Mouse (Mus musculus) stomach, postnatal 0 days (tissue): ENCODE measurements around the gene Hist1h4f. TPM values are rescaled to one million over a fixed set of nuclear protein-coding genes. Genes with fewer than 3 reads are reported as not detected.
"Not testable (repeated sequence)": the region's sequence is repeated elsewhere in the genome, so short reads cannot be mapped to it uniquely, and the experiment has no call there.

Experiments
- ATAC-seq: fragments of 200-750 bp; cut with Nextera tagmentation; 2 replicates; pipeline ENCODE4 v1.8.0; 2017; ENCODE audit not compliant: low FRiP score, low TSS enrichment
- DNase-seq: peaks from one replicate; pipeline ENCODE4 v3.0.0-alpha.2; 2016; ENCODE audit warnings: low spot score
- H3K27ac ChIP-seq: fragments of 300-500 bp; sonication (generic); replicated peaks from 2 replicates; pipeline ENCODE4 v1.5.1; 2014; ENCODE audit warnings: mild to moderate bottlenecking, control low read depth
- H3K27me3 ChIP-seq: fragments of 300-500 bp; sonication (generic); 2 replicates; pipeline ENCODE4 v1.6.1; 2014; ENCODE audit warnings: low read length; ENCODE audit not compliant: control insufficient read depth, insufficient read depth
- H3K36me3 ChIP-seq: fragments of 300-500 bp; sonication (generic); 2 replicates; pipeline ENCODE4 v1.6.1; 2014; ENCODE audit warnings: low read length, mixed read lengths; ENCODE audit not compliant: control insufficient read depth, insufficient read depth
- H3K4me1 ChIP-seq: fragments of 300-500 bp; sonication (generic); replicated peaks from 2 replicates; pipeline ENCODE4 v1.6.1; 2014; ENCODE audit warnings: antibody characterized with exemption; ENCODE audit not compliant: control insufficient read depth, insufficient read depth
- H3K4me2 ChIP-seq: fragments of 300-500 bp; sonication (generic); replicated peaks from 2 replicates; pipeline ENCODE4 v1.6.1; 2014; ENCODE audit warnings: low read depth, mild to moderate bottlenecking, control low read depth, moderate library complexity
- H3K4me3 ChIP-seq: fragments of 300-500 bp; sonication (generic); 2 replicates; pipeline ENCODE4 v1.5.1; 2014; ENCODE audit warnings: low read depth, low read length, control low read depth
- H3K9ac ChIP-seq: fragments of 300-500 bp; sonication (generic); 2 replicates; pipeline ENCODE4 v1.6.1; 2014; ENCODE audit warnings: mild to moderate bottlenecking, low read length, control low read depth, mixed read lengths
- H3K9me3 ChIP-seq: fragments of 300-500 bp; sonication (generic); 2 replicates; pipeline ENCODE4 v1.6.1; 2016; ENCODE audit warnings: low read length; ENCODE audit not compliant: control insufficient read depth
- CTCF ChIP-seq: IDR thresholded peaks from 2 replicates; pipeline ENCODE4 v1.5.1; 2016; ENCODE audit warnings: antibody characterized with exemption, low read depth, mild to moderate bottlenecking, moderate library complexity
- EP300 ChIP-seq: optimal IDR thresholded peaks from 2 replicates; pipeline ENCODE3; 2016; ENCODE audit warnings: antibody characterized with exemption
- WGBS: fragments of 180-500 bp; shearing (Covaris S2); extraction: QIAGEN DNeasy Blood & Tissue Kit; methylation state at CpG from one replicate; pipeline ENCODE4 v1.1.7; 2014; 5-methylcytosine and 5-hydroxymethylcytosine counted together
- polyA plus RNA-seq: library from polyadenylated mRNA; unstranded; fragments of >200 nt; fragmentation: Nextera tagmentation; extraction: Ambion mirVana; gene quantifications from 2 replicates; pipeline ENCODE4 v1.2.1, GENCODE M21; 2015

Hist1h4f gene
- polyA plus RNA-seq, 1 experiment from 2014 or later: 0.38 TPM

- ATAC-seq (no peak), DNase-seq (no peak)
- Histone ChIP-seq H3K4me3 (peak overlapping the region; percentile 45), H3K36me3 (no peaks in the 10 kb centered on the region), H3K4me1 (no peaks in the 10 kb centered on the region), H3K9me3 (no peaks in the 10 kb centered on the region), H3K27ac (peak overlapping the region; percentile 74), H3K4me2 (peak overlapping the region; percentile 73), H3K9ac (peak overlapping the region; percentile 57), H3K27me3 (no peaks in the 10 kb centered on the region)
- under 1% methylated on average over 15 of the region's 15 CpGs for WGBS
- TF ChIP-seq CTCF (no peak), EP300 (no peak)
Measured at GRCm38 (mm10) chr13:23534368-23535131, 16.9 kb downstream of the Hist1h4f start.

GRCm38 (mm10) chr13:23533560-23534367, 17.7 kb downstream of the Hist1h4f start, which contains the start of gene Hist1h2af:
TSS of gene Hist1h2af (plus strand) at chr13:23533906.
- not testable (repeated sequence) for H3K9me3 ChIP-seq, H3K27me3 ChIP-seq, H3K36me3 ChIP-seq, H3K4me1 ChIP-seq
- ATAC-seq (0 out of 2 replicates have a peak, but pooled peaks have one; percentile 36), DNase-seq (peak; percentile 72)
- peak; percentile 2; the same call in 1 of the 2 replicates for TF ChIP-seq CTCF
- Histone ChIP-seq H3K27ac (peak within 1 kb of the TSS; percentile 74), H3K4me3 (peak within 1 kb of the TSS; percentile 45), H3K4me2 (peak within 1 kb of the TSS; percentile 73), H3K9ac (peak within 1 kb of the TSS; percentile 57)
- under 1% methylated on average over 22 of the region's 53 CpGs for WGBS

GRCm38 (mm10) chr13:23532262-23533075, 19.0 kb downstream of the Hist1h4f start:
- H3K9me3 ChIP-seq: no peaks in the 10 kb centered on the region
- 12% methylated on average over 9 of the region's 9 CpGs for WGBS
- no peaks in the 10 kb centered on the region for H3K27me3 ChIP-seq
- DNase-seq (no peak), ATAC-seq (no peak)
- TF ChIP-seq EP300: no peak
- TF ChIP-seq CTCF: no peak
- no peaks in the 10 kb centered on the region for H3K4me1 ChIP-seq
- peak overlapping the region; percentile 60 for H3K4me3 ChIP-seq
- H3K27ac ChIP-seq: peak overlapping the region; percentile 98
- no peaks in the 10 kb centered on the region for H3K36me3 ChIP-seq
- no peak overlapping the region for H3K9ac ChIP-seq
- H3K4me2 ChIP-seq: peak overlapping the region; percentile 73

GRCm38 (mm10) chr13:23530901-23531875, 20.3 kb downstream of the Hist1h4f start, which contains the start of gene Hist1h4h:
TSS of gene Hist1h4h (plus strand) at chr13:23531050.
- peak within 1 kb of the TSS; percentile 73 for H3K4me2 ChIP-seq
- H3K27ac ChIP-seq: peak within 1 kb of the TSS; percentile 98
- peak; percentile 86 for ATAC-seq
- H3K4me3 ChIP-seq: peak within 1 kb of the TSS; percentile 60
- H3K27me3 ChIP-seq: no peaks in the 10 kb centered on the region
- TF ChIP-seq CTCF (no peak; the same call in 1 of the 2 replicates), EP300 (peak; percentile 54)
- H3K9ac ChIP-seq: peak within 1 kb of the TSS; percentile 78
- H3K4me1 ChIP-seq: no peaks in the 10 kb centered on the region
- no peaks in the 10 kb centered on the region for H3K9me3 ChIP-seq
- peak; percentile 96 for DNase-seq
- no peaks in the 10 kb centered on the region for H3K36me3 ChIP-seq
- under 1% methylated on average over 50 of the region's 70 CpGs for WGBS
